Mouse (Mus musculus) cortical plate, adult 2 months (tissue): ENCODE data around the gene Wdr95.

Experiments used
- CTCF ChIP-seq: fragments of 200-500 bp; IDR thresholded peaks from 2 replicates; pipeline ENCODE4 v1.5.1; 2011; ENCODE audit warnings: mild to moderate bottlenecking, control low read depth, low read length; ENCODE audit not compliant: insufficient read depth; ENCODE audit errors: extremely low read depth
- POLR2A ChIP-seq: fragments of 200-500 bp; IDR thresholded peaks from 2 replicates; pipeline ENCODE4 v1.6.1; 2011; ENCODE audit warnings: mild to moderate bottlenecking, low read length, control low read depth; ENCODE audit not compliant: insufficient read depth; ENCODE audit errors: extremely low read depth

- no peak for TF ChIP-seq CTCF
- TF ChIP-seq POLR2A = no peak
Measured at GRCm38 (mm10) chr5:149537796-149538511, 9.5 kb downstream of the Wdr95 start.
